Mouse (Mus musculus) midbrain, embryonic 12.5 days (tissue): ENCODE data around the gene Myo18a. TPM values are rescaled to one million over a fixed set of nuclear protein-coding genes. Genes with fewer than 3 reads are reported as not detected.
"Not testable (repeated sequence)": the region's sequence is repeated elsewhere in the genome, so short reads cannot be mapped to it uniquely, and the experiment has no call there.

ENCODE experiments used
- ATAC-seq: fragments of 200-750 bp; cut with Nextera tagmentation; 2 replicates; pipeline ENCODE4 v1.8.0; 2017; ENCODE audit warnings: low read depth, moderate TSS enrichment, moderate library complexity; ENCODE audit not compliant: low FRiP score
- H3K27ac ChIP-seq: fragments of 300-500 bp; sonication (generic); replicated peaks from 2 replicates; pipeline ENCODE4 v1.5.1; 2016; ENCODE audit warnings: mild to moderate bottlenecking
- H3K27me3 ChIP-seq: fragments of 300-500 bp; sonication (generic); 2 replicates; pipeline ENCODE4 v1.6.1; 2016; ENCODE audit warnings: mild to moderate bottlenecking
- H3K36me3 ChIP-seq: fragments of 300-500 bp; sonication (generic); 2 replicates; pipeline ENCODE4 v1.6.1; 2016
- H3K4me1 ChIP-seq: fragments of 300-500 bp; sonication (generic); 2 replicates; pipeline ENCODE4 v1.6.1; 2016
- H3K4me2 ChIP-seq: fragments of 300-500 bp; sonication (generic); replicated peaks from 2 replicates; pipeline ENCODE4 v1.6.1; 2016; ENCODE audit warnings: mild to moderate bottlenecking, moderate library complexity
- H3K4me3 ChIP-seq: fragments of 300-500 bp; sonication (generic); 2 replicates; pipeline ENCODE4 v1.5.1; 2016; ENCODE audit warnings: mild to moderate bottlenecking
- H3K9ac ChIP-seq: fragments of 300-500 bp; sonication (generic); replicated peaks from 2 replicates; pipeline ENCODE4 v1.6.1; 2016; ENCODE audit warnings: mild to moderate bottlenecking, moderate library complexity
- H3K9me3 ChIP-seq: fragments of 300-500 bp; sonication (generic); 2 replicates; pipeline ENCODE4 v1.6.1; 2016; ENCODE audit warnings: mild to moderate bottlenecking
- WGBS: fragments of 180-500 bp; shearing (Covaris S2); methylation state at CpG from one replicate; pipeline ENCODE4 v1.1.7; 2016; 5-methylcytosine and 5-hydroxymethylcytosine counted together
- polyA plus RNA-seq: library from polyadenylated mRNA; unstranded; fragments of >200 nt; fragmentation: Nextera tagmentation; extraction: Ambion mirVana; gene quantifications from 2 replicates; pipeline ENCODE4 v1.2.1, GENCODE M21; 2016

Myo18a gene
- polyA plus RNA-seq, result 61.0 and 61.7 TPM in 2 replicates

DNA sequence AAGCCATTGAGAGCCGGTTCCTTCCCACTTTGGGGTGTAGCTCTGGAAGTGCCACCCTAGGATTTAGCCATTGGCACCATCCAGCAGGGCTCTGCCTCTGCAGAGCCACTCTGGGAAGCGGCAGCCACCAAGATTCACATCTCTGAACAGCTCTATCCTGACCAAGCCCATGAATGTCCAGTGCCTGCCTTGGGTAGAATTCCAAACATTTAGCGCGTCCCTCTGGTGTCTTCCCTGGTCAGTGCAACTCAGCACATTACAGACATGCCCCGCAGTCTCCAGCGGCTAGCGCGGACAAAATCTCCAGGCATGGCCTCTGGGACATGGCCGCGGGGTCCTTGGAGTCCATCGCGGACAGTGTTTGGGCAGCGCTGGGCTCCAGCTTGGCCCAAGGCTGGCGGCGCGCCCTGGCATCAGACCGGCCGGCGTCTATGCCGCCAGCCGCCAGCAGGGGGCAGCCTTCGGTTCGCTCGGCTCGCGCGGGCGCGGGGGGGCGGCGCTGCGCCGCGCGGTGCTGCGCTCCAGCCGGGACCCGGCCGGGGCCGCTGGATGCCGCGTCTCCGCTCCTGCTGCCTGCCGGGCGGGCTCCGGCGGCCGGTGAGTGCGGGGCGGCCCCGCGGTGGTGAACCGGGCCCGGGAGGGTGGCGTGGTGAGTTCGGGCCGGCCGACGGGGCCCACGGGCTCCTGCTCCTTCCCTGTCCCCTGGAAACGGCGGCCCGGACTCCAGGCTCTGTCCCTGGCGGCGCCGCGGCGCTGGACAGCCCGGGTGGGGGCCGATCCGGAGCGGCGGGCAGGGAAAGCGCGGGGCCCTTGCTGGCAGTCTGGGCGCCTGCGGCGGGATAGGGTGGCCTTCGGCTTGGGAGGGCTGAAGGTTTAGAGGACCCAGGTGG, at the start of gene Myo18a:
Myo18a (plus strand) TSS at position 464 of the 890 bp plus-strand sequence.
- peak within 1 kb of the TSS; percentile 97 for H3K9ac ChIP-seq
- peaks cover 10% of the 10 kb centered on the region for H3K27me3 ChIP-seq
- no peaks in the 10 kb centered on the region for H3K9me3 ChIP-seq
- peak within 1 kb of the TSS; percentile 97 for H3K27ac ChIP-seq
- 1% methylated on average over 73 of the region's 79 CpGs for WGBS
- peaks cover 45% of the 10 kb centered on the region for H3K4me1 ChIP-seq
- peak within 1 kb of the TSS; percentile 94 for H3K4me3 ChIP-seq
- ATAC-seq, result peak; percentile 84
- H3K4me2 ChIP-seq, result peak within 1 kb of the TSS; percentile 96
- no peaks in the 10 kb centered on the region for H3K36me3 ChIP-seq

DNA sequence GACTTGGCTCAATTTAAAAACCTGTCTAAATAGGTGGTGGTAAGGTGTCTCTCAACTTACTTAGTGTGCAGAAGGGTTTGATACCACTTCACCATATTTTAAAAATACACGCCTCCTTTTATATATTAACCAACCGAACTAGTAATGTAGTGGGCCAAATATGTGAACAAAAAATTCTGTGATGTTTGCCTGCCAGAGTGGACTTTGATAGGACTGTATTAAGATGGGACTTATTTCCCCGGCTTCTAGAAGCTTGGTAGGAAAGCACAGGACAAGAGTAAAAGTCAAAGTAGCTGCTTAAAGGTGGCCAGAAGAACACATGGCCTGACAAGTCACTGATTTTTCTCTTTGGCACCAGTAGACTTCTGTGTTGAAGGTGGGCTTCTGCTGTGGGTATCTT, 49.3 kb upstream of the Myo18a start:
- Histone ChIP-seq H3K36me3 (0 out of 2 replicates have a peak, but pooled peaks cover 4% of the 10 kb centered on the region), H3K27me3 (no peaks in the 10 kb centered on the region), H3K9me3 (no peaks in the 10 kb centered on the region), H3K4me1 (no peaks in the 10 kb centered on the region), H3K27ac (no peak overlapping the region), H3K9ac (no peak overlapping the region), H3K4me2 (no peak overlapping the region), H3K4me3 (no peak overlapping the region)
- no peak for ATAC-seq
- WGBS, result 96% methylated on average over 3 of the region's 3 CpGs

DNA sequence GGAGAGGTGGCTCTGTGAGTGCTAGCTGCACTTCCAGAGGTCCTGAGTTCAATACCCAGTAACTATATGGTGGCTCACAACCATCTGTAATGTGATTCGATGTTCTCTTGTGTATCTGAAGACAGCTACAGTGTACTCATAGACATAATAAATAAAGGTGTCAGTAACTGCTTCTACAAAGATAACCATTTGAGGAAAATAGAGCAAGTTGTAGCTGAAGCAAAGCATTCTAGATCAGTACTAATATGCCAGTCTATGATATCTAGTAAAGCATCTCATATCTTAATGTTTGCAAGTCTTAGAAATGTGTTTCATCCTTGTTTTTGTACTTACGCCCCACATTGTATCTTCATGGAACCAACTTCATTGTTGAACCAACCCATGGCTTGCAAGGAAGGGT, 44.0 kb upstream of the Myo18a start:
- no peak overlapping the region for H3K4me3 ChIP-seq
- no peaks in the 10 kb centered on the region for H3K27me3 ChIP-seq
- no peaks in the 10 kb centered on the region for H3K36me3 ChIP-seq
- H3K27ac ChIP-seq, result no peak overlapping the region
- no peak overlapping the region for H3K9ac ChIP-seq
- no peak for ATAC-seq
- 93% methylated on average over 2 of the region's 2 CpGs for WGBS
- H3K4me2 ChIP-seq, result no peak overlapping the region
- no peaks in the 10 kb centered on the region for H3K4me1 ChIP-seq
- H3K9me3 ChIP-seq, result no peaks in the 10 kb centered on the region

DNA sequence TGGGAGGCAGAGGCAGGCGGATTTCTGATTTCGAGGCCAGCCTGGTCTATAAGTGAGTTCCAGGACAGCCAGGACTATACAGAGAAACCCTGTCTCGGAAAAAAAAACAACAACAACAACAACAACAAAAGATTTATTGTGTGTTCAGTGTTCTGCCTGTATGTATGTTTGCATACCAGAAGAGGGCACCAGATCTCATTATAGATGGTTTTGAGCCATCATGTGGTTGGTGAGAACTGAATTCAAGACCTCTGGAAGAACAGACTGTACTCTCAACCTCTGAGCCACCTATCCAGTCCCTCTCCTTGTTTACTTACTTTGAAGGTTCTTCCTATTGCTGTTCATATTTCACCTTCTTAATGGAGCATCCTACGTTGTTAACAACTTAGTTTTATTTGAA, 41.7 kb upstream of the Myo18a start:
- Histone ChIP-seq H3K27ac (no peak overlapping the region), H3K4me2 (no peak overlapping the region), H3K4me1 (peaks cover 7% of the 10 kb centered on the region), H3K27me3 (no peaks in the 10 kb centered on the region), H3K9ac (no peak overlapping the region), H3K36me3 (no peaks in the 10 kb centered on the region), H3K9me3 (no peaks in the 10 kb centered on the region), H3K4me3 (no peak overlapping the region)
- WGBS, result 92% methylated on average over 4 of the region's 4 CpGs
- no peak for ATAC-seq

DNA sequence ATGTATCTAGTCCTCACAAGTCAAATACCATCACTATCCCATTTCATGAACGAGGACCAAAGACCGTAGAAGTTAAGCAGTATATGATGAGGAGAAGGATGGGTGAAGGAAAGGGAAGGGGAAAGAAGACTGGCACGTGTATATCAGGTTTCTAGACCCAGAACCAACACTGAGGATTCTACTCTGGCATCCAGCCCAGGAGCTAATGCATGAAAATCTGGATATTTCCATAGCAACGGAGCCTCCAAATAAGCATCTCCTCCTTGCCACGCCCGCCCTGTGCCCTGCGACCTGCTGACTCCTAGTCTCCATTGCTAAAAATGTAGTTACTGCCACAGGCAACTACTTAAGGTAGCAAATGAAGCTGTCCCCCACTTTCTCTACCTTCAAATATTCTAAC, 38.3 kb upstream of the Myo18a start:
- H3K9me3 ChIP-seq, result no peaks in the 10 kb centered on the region
- no peak for ATAC-seq
- no peaks in the 10 kb centered on the region for H3K27me3 ChIP-seq
- peaks cover 11% of the 10 kb centered on the region for H3K4me1 ChIP-seq
- WGBS, result 73% methylated on average over 7 of the region's 7 CpGs
- H3K4me3 ChIP-seq, result no peak overlapping the region
- H3K36me3 ChIP-seq, result no peaks in the 10 kb centered on the region
- H3K9ac ChIP-seq, result no peak overlapping the region
- H3K27ac ChIP-seq, result no peak overlapping the region
- H3K4me2 ChIP-seq, result no peak overlapping the region

DNA sequence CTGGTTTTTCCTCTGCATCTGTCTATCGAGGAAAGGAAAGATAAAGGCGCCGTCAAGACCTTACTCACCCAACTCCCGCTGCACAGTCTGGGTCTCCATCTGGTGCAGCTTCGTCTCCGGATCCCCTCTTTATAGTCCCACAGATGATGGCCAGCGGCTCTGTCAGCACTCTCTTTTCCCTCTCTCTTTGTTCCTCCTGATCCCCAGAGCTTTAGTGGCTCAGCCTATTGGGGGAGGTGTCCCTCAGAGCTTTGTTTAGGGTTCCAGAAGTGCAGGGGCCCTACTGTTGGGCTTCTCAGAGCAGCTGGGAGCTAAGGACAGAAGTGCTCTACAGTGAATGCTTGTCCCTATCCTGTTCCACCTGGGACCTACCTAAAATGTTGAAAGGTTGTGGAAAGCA, 37.9 kb upstream of the Myo18a start, which contains the start of gene Cryba1:
Cryba1 (minus strand) TSS at position 101 of the 400 bp plus-strand sequence.
- H3K36me3 ChIP-seq, result no peaks in the 10 kb centered on the region
- H3K4me3 ChIP-seq, result no peak within 1 kb of the TSS
- 42% methylated on average over 7 of the region's 7 CpGs for WGBS
- no peaks in the 10 kb centered on the region for H3K9me3 ChIP-seq
- no peak within 1 kb of the TSS for H3K4me2 ChIP-seq
- H3K9ac ChIP-seq, result no peak within 1 kb of the TSS
- no peak for ATAC-seq
- H3K27ac ChIP-seq, result no peak within 1 kb of the TSS
- peaks cover 11% of the 10 kb centered on the region for H3K4me1 ChIP-seq
- H3K27me3 ChIP-seq, result no peaks in the 10 kb centered on the region

DNA sequence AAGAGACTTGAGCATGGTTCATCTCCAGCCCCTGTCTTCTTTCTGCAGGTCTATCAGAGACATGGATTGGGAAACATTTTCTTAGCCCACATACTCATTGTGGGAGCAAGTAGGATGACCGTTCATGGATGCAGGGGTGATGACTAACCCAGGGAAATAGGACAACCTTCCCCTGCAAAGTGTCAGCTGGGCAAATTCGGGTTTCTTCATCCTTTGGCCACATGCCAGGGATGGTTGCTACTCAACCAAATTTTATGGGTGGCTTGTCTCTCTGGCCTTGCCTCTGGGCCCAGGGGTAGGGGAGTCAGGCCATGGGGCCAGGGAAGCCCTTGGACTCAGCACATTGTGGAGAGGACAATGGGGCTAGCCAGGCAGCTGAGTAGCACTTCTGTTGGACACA, 34.5 kb upstream of the Myo18a start:
- Histone ChIP-seq H3K27ac (no peak overlapping the region), H3K9ac (no peak overlapping the region), H3K4me3 (no peak overlapping the region), H3K36me3 (no peaks in the 10 kb centered on the region), H3K9me3 (no peaks in the 10 kb centered on the region), H3K27me3 (no peaks in the 10 kb centered on the region), H3K4me1 (peaks cover 11% of the 10 kb centered on the region), H3K4me2 (no peak overlapping the region)
- ATAC-seq, result no peak
- 72% methylated on average over 2 of the region's 2 CpGs for WGBS

DNA sequence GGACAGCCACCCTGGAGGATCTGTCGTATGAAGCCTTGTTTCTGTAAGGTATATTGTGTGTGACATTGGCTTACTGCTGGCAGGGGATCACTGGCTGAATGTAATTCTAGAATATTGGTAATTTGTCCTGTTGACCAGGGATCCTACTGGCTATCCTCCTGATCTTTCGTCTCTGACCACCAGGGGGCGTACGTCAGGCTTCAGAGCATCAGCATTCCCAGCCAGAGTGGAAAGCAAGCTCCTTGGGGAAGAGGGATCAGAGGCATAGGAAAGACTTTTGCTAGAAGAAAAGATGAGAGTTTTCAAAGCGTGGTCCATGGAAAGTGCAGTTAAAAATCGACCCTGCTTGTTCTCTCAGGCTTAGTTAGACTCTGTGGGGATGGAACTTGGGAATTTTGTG, 25.8 kb upstream of the Myo18a start:
- Histone ChIP-seq H3K27me3 (no peaks in the 10 kb centered on the region), H3K4me3 (no peak overlapping the region), H3K4me2 (no peak overlapping the region), H3K36me3 (no peaks in the 10 kb centered on the region), H3K4me1 (no peaks in the 10 kb centered on the region), H3K9ac (no peak overlapping the region), H3K9me3 (no peaks in the 10 kb centered on the region), H3K27ac (no peak overlapping the region)
- 2% methylated on average over 6 of the region's 6 CpGs for WGBS
- no peak for ATAC-seq

DNA sequence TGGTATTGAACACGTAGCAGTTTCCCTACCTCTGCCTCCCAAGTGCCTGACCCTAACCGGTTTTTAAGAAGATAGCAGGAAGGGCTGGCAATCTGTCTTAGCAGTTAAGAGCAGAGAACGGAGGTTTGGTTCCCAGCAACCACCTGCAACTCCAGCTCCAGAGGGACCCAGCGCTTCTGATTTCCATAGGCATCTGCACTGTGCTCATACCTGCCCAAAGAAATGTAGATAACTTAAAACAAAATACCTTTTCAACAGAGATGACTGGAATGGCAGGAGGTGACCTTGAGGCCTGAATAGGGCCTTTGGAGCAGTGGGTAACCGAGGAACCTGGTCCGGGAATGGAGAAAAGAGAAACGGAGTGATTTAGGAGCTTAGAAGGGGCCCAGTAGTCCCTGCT, 24.5 kb upstream of the Myo18a start:
- WGBS, result 43% methylated on average over 7 of the region's 7 CpGs
- no peak overlapping the region for H3K4me3 ChIP-seq
- no peaks in the 10 kb centered on the region for H3K9me3 ChIP-seq
- no peak overlapping the region for H3K9ac ChIP-seq
- H3K36me3 ChIP-seq, result no peaks in the 10 kb centered on the region
- no peak overlapping the region for H3K27ac ChIP-seq
- no peaks in the 10 kb centered on the region for H3K27me3 ChIP-seq
- no peak for ATAC-seq
- H3K4me1 ChIP-seq, result no peaks in the 10 kb centered on the region
- H3K4me2 ChIP-seq, result no peak overlapping the region

DNA sequence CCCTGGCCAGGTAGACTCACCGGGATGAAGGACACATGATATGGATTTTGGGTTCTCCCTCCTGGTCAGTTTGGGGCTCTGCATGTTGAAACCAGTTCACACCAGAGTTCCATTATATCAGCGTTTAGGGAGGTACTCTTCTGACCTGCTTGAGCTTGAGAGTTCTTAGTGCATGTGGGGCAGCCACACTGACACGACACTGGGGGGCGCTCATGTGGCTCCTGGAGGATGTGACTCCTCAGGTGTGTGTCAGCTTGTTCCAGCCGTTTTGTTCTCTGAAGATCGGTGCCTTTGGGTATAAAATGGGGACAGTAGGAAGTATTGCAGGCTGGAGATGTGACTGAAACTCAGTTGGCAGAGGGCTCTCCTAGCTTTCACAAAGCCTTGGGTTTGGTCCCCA, 19.1 kb upstream of the Myo18a start:
- no peaks in the 10 kb centered on the region for H3K4me1 ChIP-seq
- no peaks in the 10 kb centered on the region for H3K27me3 ChIP-seq
- no peak overlapping the region for H3K4me3 ChIP-seq
- H3K4me2 ChIP-seq, result no peak overlapping the region
- ATAC-seq, result no peak
- no peaks in the 10 kb centered on the region for H3K36me3 ChIP-seq
- 43% methylated on average over 6 of the region's 6 CpGs for WGBS
- no peaks in the 10 kb centered on the region for H3K9me3 ChIP-seq
- H3K9ac ChIP-seq, result no peak overlapping the region
- H3K27ac ChIP-seq, result no peak overlapping the region

DNA sequence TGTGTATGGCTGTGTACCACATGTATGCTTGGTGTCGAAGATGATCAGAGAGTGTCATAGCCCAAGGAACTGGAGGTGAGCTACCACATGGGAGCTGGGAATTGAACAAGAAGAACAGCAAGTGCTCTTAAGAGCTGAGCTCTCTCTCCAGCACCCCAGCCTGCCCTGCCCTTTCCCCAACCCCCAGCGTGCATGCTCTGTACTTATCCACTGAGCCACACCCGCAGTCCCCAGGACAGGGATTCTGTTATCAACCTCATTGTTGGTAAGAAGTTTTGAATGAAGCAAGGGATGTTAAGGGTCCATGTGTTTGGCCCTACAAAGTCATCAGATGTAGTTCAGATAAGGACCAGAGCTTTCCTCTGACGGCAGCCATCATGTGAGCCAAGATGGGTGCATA, 16.4 kb upstream of the Myo18a start:
- WGBS, result 92% methylated on average over 4 of the region's 4 CpGs

DNA sequence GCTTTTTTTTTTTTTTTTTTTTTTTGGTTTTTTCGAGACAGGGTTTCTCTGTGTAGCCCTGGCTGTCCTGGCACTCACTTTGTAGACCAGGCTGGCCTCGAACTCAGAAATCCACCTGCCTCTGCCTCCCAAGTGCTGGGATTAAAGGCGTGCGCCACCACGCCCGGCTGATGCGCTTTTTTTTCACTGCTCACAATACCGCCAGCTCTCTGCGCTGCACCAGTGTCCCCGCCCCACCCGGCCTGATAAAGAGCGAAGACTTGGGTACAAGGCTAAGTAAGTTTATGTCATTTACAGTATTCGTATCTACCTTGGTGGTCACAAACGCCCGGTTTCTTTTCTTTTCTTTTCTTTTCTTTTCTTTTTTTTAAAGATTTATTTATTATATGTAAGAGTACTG, 15.9 kb upstream of the Myo18a start:
- not testable (repeated sequence) for ATAC-seq, H3K27ac ChIP-seq, H3K4me1 ChIP-seq, H3K4me3 ChIP-seq, H3K4me2 ChIP-seq, H3K9me3 ChIP-seq, H3K36me3 ChIP-seq, H3K9ac ChIP-seq, H3K27me3 ChIP-seq
- 96% methylated on average over 14 of the region's 15 CpGs for WGBS

More for the DNA sequence above, 16.4 kb upstream of the Myo18a start:
- Histone ChIP-seq H3K9ac (no peak overlapping the region), H3K4me1 (no peaks in the 10 kb centered on the region), H3K4me2 (no peak overlapping the region), H3K36me3 (no peaks in the 10 kb centered on the region), H3K4me3 (no peak overlapping the region), H3K27me3 (no peaks in the 10 kb centered on the region), H3K27ac (no peak overlapping the region), H3K9me3 (no peaks in the 10 kb centered on the region)
- no peak for ATAC-seq
